Mouse (Mus musculus) midbrain, embryonic 14.5 days (tissue): ENCODE measurements around the gene Muc5b. TPM values are rescaled to one million over a fixed set of nuclear protein-coding genes. Genes with fewer than 3 reads are reported as not detected.

Source experiments
- ATAC-seq: fragments of 200-750 bp; cut with Nextera tagmentation; 2 replicates; pipeline ENCODE4 v1.8.0; 2017; ENCODE audit warnings: moderate number of reproducible peaks, moderate library complexity; ENCODE audit not compliant: low FRiP score, low TSS enrichment
- DNase-seq: peaks from one replicate; pipeline ENCODE4 v3.0.0-alpha.2; 2015
- H3K27ac ChIP-seq: fragments of 300-500 bp; sonication (generic); replicated peaks from 2 replicates; pipeline ENCODE4 v1.5.1; 2014; ENCODE audit warnings: mild to moderate bottlenecking, low read depth, low read length, moderate library complexity
- H3K27me3 ChIP-seq: fragments of 300-500 bp; sonication (generic); 2 replicates; pipeline ENCODE4 v1.6.1; 2014; ENCODE audit warnings: low read length, control low read depth, mixed read lengths; ENCODE audit not compliant: control insufficient read depth, insufficient read depth
- H3K36me3 ChIP-seq: fragments of 300-500 bp; sonication (generic); 2 replicates; pipeline ENCODE4 v1.6.1; 2014; ENCODE audit warnings: low read length, control low read depth; ENCODE audit not compliant: control insufficient read depth, insufficient read depth
- H3K4me1 ChIP-seq: fragments of 300-500 bp; sonication (generic); 2 replicates; pipeline ENCODE4 v1.6.1; 2014; ENCODE audit warnings: mild to moderate bottlenecking, antibody characterized with exemption, low read length, control low read depth; ENCODE audit not compliant: control insufficient read depth, insufficient read depth
- H3K4me2 ChIP-seq: fragments of 300-500 bp; sonication (generic); 2 replicates; pipeline ENCODE4 v1.6.1; 2014; ENCODE audit warnings: mild to moderate bottlenecking, low read length, moderate library complexity
- H3K4me3 ChIP-seq: fragments of 300-500 bp; sonication (generic); replicated peaks from 2 replicates; pipeline ENCODE4 v1.5.1; 2014; ENCODE audit warnings: low read depth, low read length
- H3K9ac ChIP-seq: fragments of 300-500 bp; sonication (generic); replicated peaks from 2 replicates; pipeline ENCODE4 v1.6.1; 2014; ENCODE audit warnings: mild to moderate bottlenecking, low read length, moderate library complexity
- H3K9me3 ChIP-seq: fragments of 300-500 bp; sonication (generic); 2 replicates; pipeline ENCODE4 v1.6.1; 2016; ENCODE audit warnings: low read length, control low read depth, mixed read lengths; ENCODE audit not compliant: control insufficient read depth
- WGBS: fragments of 180-500 bp; shearing (Covaris S2); extraction: QIAGEN DNeasy Blood & Tissue Kit; methylation state at CpG from one replicate; pipeline ENCODE4 v1.1.7; 2014; 5-methylcytosine and 5-hydroxymethylcytosine counted together
- polyA plus RNA-seq: library from polyadenylated mRNA; unstranded; fragments of >200 nt; fragmentation: Nextera tagmentation; extraction: Ambion mirVana; gene quantifications from 2 replicates; pipeline ENCODE4 v1.2.1, GENCODE M21; 2014

The Muc5b gene
- polyA plus RNA-seq, 1 experiment from 2014 or later, result 0.03 TPM

GRCm38 (mm10) chr7:141918407-141918806 lies 79.5 kb downstream of the Muc5b start, which contains the start of gene Tollip:
TSS of gene Tollip (minus strand) at chr7:141918507.
- DNase-seq, result no peak
- Histone ChIP-seq H3K4me3 (no peak within 1 kb of the TSS), H3K4me2 (no peak within 1 kb of the TSS), H3K27me3 (no peaks in the 10 kb centered on the region), H3K4me1 (no peaks in the 10 kb centered on the region), H3K36me3 (no peaks in the 10 kb centered on the region), H3K9ac (no peak within 1 kb of the TSS), H3K9me3 (no peaks in the 10 kb centered on the region), H3K27ac (no peak within 1 kb of the TSS)
- 91% methylated on average over 2 of the region's 2 CpGs for WGBS
- ATAC-seq, result no peak

Other genes starting within 250 kb of the Muc5b start
- 0.15 and 0.29 TPM in 2 replicates for gene Muc6, start 183.8 kb upstream of the Muc5b start, polyA plus RNA-seq
- gene Muc2, start 148.7 kb upstream of the Muc5b start, polyA plus RNA-seq, result 0.18 and 0.46 TPM in 2 replicates
- not detected in 2 replicates for gene Muc5ac, start 50.1 kb upstream of the Muc5b start, polyA plus RNA-seq
- gene Tollip, start 79.4 kb downstream of the Muc5b start, polyA plus RNA-seq, result 61.9 and 79.7 TPM in 2 replicates
- 23.9 and 33.5 TPM in 2 replicates for gene Brsk2, start 110.7 kb downstream of the Muc5b start, polyA plus RNA-seq
- gene Mob2, start 222.0 kb downstream of the Muc5b start, polyA plus RNA-seq, result 53.5 and 57.2 TPM in 2 replicates